Mouse (Mus musculus) megakaryocyte, embryonic 14.5 days (primary cell): ENCODE measurements around the gene Coa5.

ENCODE experiments used
- FLI1 ChIP-seq: IDR thresholded peaks from 2 replicates; pipeline ENCODE4 v1.6.1; 2012; ENCODE audit warnings: low read length, inconsistent platforms, mixed read lengths
- GATA1 ChIP-seq: IDR thresholded peaks from 3 replicates; pipeline ENCODE4 v1.6.1; 2012; ENCODE audit warnings: mixed read lengths, low read length, inconsistent platforms, borderline replicate concordance

- no peak for TF ChIP-seq GATA1
- no peak for TF ChIP-seq FLI1
These were observed 18.6 kb upstream of the Coa5 start for GRCm38 (mm10) chr1:37448361-37449095.
